Mouse (Mus musculus) neural tube, embryonic 14.5 days (tissue): ENCODE measurements around the gene Impdh2. TPM values are rescaled to one million over a fixed set of nuclear protein-coding genes. Genes with fewer than 3 reads are reported as not detected.

Experiments
- ATAC-seq: fragments of 200-750 bp; cut with Nextera tagmentation; 2 replicates; pipeline ENCODE4 v1.8.0; 2017; ENCODE audit warnings: low read depth, mild to moderate bottlenecking, moderate TSS enrichment, moderate library complexity
- H3K27ac ChIP-seq: fragments of 300-500 bp; sonication (generic); 2 replicates; pipeline ENCODE4 v1.5.1; 2014; ENCODE audit warnings: low read depth, mild to moderate bottlenecking, control low read depth, low read length, moderate library complexity, mixed read lengths
- H3K27me3 ChIP-seq: fragments of 300-500 bp; sonication (generic); 2 replicates; pipeline ENCODE4 v1.6.1; 2014; ENCODE audit warnings: low read length; ENCODE audit not compliant: control insufficient read depth, insufficient read depth
- H3K36me3 ChIP-seq: fragments of 300-500 bp; sonication (generic); 2 replicates; pipeline ENCODE4 v1.6.1; 2014; ENCODE audit warnings: low read length, mixed read lengths; ENCODE audit not compliant: control insufficient read depth, insufficient read depth
- H3K4me1 ChIP-seq: fragments of 300-500 bp; sonication (generic); 2 replicates; pipeline ENCODE4 v1.6.1; 2014; ENCODE audit warnings: low read length; ENCODE audit not compliant: control insufficient read depth, insufficient read depth
- H3K4me2 ChIP-seq: fragments of 300-500 bp; sonication (generic); 2 replicates; pipeline ENCODE4 v1.6.1; 2014; ENCODE audit warnings: mild to moderate bottlenecking, low read depth, low read length, control low read depth
- H3K4me3 ChIP-seq: fragments of 300-500 bp; sonication (generic); 2 replicates; pipeline ENCODE4 v1.5.1; 2014; ENCODE audit warnings: low read depth, low read length, control low read depth, mixed read lengths
- H3K9ac ChIP-seq: fragments of 300-500 bp; sonication (generic); replicated peaks from 2 replicates; pipeline ENCODE4 v1.6.1; 2014; ENCODE audit warnings: low read depth, mild to moderate bottlenecking, control low read depth, low read length, mixed read lengths
- H3K9me3 ChIP-seq: fragments of 300-500 bp; sonication (generic); 2 replicates; pipeline ENCODE4 v1.6.1; 2016; ENCODE audit warnings: low read length; ENCODE audit not compliant: control insufficient read depth
- WGBS: fragments of 180-500 bp; shearing (Covaris S2); extraction: QIAGEN DNeasy Blood & Tissue Kit; methylation state at CpG from one replicate; pipeline ENCODE4 v1.1.7; 2014; 5-methylcytosine and 5-hydroxymethylcytosine counted together
- polyA plus RNA-seq: library from polyadenylated mRNA; unstranded; fragments of >200 nt; fragmentation: Nextera tagmentation; extraction: Ambion mirVana; gene quantifications from 2 replicates; pipeline ENCODE4 v1.2.1, GENCODE M21; 2014

Gene Impdh2
- polyA plus RNA-seq, 1 experiment from 2014 or later = 105 TPM

DNA sequence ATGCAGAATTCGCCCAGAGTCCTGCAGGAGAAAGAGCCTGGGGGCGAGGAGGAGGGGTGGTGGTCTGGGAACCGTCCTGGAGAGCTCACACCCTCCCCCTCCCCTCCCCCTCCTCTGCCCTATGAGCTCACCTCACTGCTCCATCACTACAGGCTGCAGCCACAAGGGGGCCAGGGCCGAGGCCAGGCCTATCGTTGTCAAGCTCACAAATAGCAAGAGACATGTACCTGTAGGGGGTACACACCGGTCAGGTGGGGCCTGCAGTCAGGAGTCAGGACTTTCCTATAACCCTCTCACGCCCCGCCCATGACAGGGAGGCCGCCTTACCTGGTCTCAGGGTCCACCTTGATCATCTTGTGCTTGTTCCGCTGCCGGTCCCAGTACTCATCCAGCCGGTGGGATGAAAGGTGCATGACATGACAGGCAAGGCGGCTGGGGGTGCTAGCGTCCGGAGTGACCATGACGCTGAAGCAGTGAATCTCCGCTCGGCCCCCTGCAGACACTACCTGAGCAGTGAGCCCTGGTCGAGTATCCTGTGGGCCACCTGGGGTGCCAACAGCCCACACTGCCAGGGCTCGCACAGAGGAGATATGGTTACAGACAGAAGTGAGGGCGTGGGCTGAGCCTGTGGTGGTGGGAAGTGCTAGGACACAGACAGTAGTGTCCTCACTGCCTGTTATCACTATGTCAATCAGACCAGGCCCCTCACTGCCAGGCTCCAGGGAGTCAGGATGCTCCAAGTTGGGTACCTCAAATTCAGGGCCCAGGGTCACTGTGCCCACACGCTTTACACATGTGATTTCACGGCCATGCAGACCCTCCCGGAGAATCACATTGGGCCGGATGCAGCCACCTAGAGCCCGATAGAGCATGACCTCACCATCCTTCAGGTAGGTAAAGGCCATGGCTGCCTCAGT is 13.9 kb downstream of the Impdh2 start:
- Histone ChIP-seq H3K4me3 (no peak overlapping the region), H3K36me3 (peaks cover 45% of the 10 kb centered on the region), H3K9me3 (no peaks in the 10 kb centered on the region), H3K4me2 (no peak overlapping the region), H3K4me1 (peaks cover 47% of the 10 kb centered on the region), H3K9ac (no peak overlapping the region; the same call in 1 of the 2 replicates), H3K27me3 (no peaks in the 10 kb centered on the region), H3K27ac (no peak overlapping the region)
- no peak for ATAC-seq
- WGBS = 58% methylated on average over 25 of the region's 26 CpGs

DNA sequence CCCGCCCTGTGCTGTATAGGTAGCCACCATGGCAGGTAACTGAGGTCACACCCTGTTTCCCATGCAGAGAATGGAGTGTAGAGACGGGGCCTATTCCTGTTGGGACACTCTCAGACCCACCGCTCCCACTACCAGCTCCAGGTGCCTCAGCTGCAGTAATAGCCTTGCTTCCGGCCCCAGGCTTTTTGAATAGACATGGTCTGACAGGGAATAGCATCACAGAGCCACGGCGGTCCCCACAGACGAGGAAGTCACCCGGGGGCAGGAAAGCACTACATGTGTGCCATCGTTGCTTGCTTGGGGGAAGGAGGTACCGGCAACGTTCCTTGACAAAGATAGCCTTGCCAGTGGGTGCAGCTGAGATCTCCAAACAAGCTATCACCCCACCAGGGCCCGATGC is 14.8 kb downstream of the Impdh2 start:
- 82% methylated on average over 12 of the region's 12 CpGs for WGBS
- Histone ChIP-seq H3K27me3 (no peaks in the 10 kb centered on the region), H3K4me1 (peaks cover 53% of the 10 kb centered on the region), H3K9me3 (no peaks in the 10 kb centered on the region), H3K27ac (no peak overlapping the region), H3K4me3 (no peak overlapping the region), H3K9ac (no peak overlapping the region), H3K4me2 (peak overlapping the region; percentile 23; the same call in 1 of the 2 replicates), H3K36me3 (peaks cover 45% of the 10 kb centered on the region)
- ATAC-seq = no peak

DNA sequence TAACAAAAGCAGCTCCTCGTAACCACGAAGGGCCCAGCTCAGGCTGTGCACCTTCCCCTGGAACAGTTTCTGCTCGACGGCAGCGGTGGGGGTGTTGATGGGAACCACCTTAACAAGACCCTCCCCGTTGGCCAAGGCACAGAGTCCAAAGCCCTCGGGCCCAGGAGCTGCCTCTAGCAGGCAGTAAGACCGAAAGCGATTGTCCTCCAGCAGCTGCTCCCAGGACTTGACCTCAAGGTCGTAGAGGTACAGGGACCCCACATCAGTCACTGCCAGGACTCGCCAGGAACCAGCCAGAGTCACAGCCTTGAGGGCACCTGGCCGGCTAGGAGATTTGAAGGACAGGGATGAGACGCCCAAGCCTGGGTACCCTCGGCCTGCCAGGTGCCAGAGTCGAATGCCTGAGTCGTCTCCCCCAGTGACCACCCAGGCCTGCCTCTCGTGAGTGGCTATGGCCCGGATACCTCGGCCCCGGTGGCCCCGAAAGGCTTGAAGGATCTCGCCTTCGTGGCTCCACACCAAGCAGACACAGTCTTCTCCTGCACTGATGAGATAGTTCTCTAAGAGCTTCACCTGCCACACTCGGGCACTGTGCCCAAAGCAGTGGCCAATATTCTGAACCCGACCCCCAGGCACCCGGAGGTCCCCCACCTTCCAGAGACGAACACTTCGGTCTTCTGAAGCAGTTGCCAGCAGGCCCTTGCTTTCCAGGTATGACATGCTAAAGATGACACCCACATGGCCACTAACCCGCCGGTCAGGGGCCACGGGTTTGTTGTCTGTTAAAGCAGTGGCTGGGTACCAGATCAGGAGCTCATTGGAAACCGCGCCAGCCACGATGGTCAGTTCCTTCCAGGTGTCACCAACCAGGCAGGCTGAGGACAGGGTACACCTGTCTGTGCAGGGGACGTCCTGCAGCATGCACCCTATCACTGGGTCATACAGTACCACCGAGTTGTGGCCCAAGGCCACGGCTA is 15.5 kb downstream of the Impdh2 start:
- H3K27me3 ChIP-seq = no peaks in the 10 kb centered on the region
- no peak overlapping the region for H3K27ac ChIP-seq
- peak overlapping the region; percentile 87 for H3K4me2 ChIP-seq
- peaks cover 48% of the 10 kb centered on the region for H3K4me1 ChIP-seq
- H3K9ac ChIP-seq = no peak overlapping the region
- WGBS = 89% methylated on average over 37 of the region's 37 CpGs
- H3K9me3 ChIP-seq = no peaks in the 10 kb centered on the region
- no peak for ATAC-seq
- H3K36me3 ChIP-seq = peaks cover 45% of the 10 kb centered on the region
- no peak overlapping the region for H3K4me3 ChIP-seq

DNA sequence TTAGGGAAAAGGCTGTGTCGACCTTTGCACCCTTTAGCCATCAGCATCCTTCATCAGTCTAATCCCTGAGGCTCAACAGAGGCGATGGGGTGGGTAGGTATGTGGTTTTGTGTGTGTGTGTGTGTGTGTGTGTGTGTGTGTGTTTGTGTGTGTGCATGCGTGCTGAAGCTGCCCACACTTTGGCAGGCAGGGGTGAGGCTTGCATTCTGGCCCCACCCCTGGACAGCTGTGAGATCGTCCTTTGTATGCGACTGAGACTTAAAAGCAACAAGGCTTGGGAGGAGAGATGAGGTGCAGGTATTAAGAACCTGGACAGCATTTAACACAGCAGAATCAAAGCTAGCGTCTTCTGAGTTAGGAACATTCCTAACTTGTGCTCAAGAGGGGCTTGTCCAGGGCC is 16.9 kb downstream of the Impdh2 start:
- H3K4me2 ChIP-seq = peak overlapping the region; percentile 87
- no peak for ATAC-seq
- H3K9ac ChIP-seq = peak overlapping the region; percentile 97; the same call in 1 of the 2 replicates
- H3K27ac ChIP-seq = no peak overlapping the region
- H3K27me3 ChIP-seq = no peaks in the 10 kb centered on the region
- H3K36me3 ChIP-seq = peaks cover 37% of the 10 kb centered on the region
- peaks cover 46% of the 10 kb centered on the region for H3K4me1 ChIP-seq
- 58% methylated on average over 6 of the region's 6 CpGs for WGBS
- no peaks in the 10 kb centered on the region for H3K9me3 ChIP-seq
- peak overlapping the region; percentile 57 for H3K4me3 ChIP-seq

DNA sequence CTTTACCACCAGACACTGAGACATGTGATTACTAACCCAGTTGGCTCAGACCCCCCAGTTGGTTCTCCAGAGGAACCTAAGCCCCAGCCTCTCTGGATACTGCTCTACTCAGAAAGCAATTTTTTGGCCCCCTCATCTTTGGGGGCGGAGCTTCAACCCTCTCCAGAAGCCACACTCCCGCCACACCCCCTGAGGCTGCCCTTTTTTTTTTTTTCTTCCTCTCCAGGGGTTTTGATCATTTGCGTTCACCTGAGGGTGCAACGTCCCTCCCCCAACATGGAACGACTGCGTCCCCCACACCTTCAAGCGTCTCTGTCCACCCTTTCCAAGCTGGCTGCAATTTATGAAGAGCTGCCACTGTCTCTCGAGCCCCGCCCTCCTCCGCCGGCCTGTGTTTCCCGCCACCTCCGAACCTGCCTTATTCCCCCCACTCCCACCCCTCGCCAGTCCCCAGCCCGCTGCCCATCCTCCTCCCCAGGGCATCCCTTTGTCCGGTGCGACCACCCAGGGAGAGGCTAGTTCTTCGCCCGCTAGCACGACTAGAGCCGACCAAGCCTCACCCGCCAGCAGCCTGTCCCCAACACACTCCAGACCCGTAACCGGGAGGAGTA is 18.0 kb downstream of the Impdh2 start:
- H3K27me3 ChIP-seq = no peaks in the 10 kb centered on the region
- H3K9me3 ChIP-seq = no peaks in the 10 kb centered on the region
- peak; percentile 3; the same call in 1 of the 2 replicates for ATAC-seq
- peaks cover 30% of the 10 kb centered on the region for H3K36me3 ChIP-seq
- peak overlapping the region; percentile 57 for H3K4me3 ChIP-seq
- H3K9ac ChIP-seq = peak overlapping the region; percentile 97
- peaks cover 46% of the 10 kb centered on the region for H3K4me1 ChIP-seq
- 1% methylated on average over 23 of the region's 24 CpGs for WGBS
- peak overlapping the region; percentile 96 for H3K27ac ChIP-seq
- peak overlapping the region; percentile 87 for H3K4me2 ChIP-seq

DNA sequence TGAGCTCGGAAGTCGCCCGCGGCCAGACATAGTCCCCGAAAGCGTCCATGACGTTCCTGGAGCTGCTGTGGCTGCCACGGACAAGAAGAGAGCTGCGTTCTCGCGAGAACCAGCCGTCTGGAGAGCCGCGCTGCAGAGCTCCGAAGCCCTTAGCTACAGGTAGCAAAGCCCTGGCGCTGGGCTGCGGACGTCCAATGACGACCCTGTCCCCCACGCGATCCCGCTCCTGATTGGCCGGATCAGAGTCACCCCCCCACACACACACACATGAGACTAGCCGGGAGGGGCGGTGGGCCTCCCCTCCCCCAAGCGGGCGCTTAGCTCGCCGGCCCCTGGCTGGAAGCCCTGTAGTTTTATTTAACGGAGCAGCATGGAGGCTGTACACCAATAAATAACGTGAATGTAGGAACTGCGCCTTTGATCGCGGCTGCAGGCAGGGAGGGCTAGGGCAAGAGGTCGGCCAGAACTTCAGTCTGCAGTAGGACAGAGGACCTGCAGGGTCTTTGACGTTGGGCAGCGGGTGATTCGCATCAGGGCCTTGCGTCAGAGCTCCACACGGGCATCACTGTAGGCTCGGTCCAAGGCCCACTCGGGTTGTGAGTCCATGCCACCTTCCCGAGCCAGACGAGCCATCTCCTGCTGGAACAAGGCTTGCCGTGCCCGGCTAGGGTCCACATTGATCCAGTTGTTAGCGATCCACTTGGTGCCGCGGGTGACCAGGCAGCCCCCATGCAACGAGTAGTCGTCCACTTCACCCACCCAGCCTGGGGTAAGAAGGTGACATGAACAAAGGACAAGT is 18.7 kb downstream of the Impdh2 start, which contains the start of gene Wdr6:
Wdr6 (minus strand) TSS at position 195 of the 799 bp plus-strand sequence.
- peaks cover 46% of the 10 kb centered on the region for H3K4me1 ChIP-seq
- no peaks in the 10 kb centered on the region for H3K9me3 ChIP-seq
- H3K4me2 ChIP-seq = peak within 1 kb of the TSS; percentile 87
- H3K27ac ChIP-seq = peak within 1 kb of the TSS; percentile 96
- H3K9ac ChIP-seq = peak within 1 kb of the TSS; percentile 97
- ATAC-seq = peak; percentile 97
- peaks cover 23% of the 10 kb centered on the region for H3K36me3 ChIP-seq
- H3K4me3 ChIP-seq = peak within 1 kb of the TSS; percentile 57
- WGBS = 3% methylated on average over 51 of the region's 51 CpGs
- H3K27me3 ChIP-seq = no peaks in the 10 kb centered on the region

DNA sequence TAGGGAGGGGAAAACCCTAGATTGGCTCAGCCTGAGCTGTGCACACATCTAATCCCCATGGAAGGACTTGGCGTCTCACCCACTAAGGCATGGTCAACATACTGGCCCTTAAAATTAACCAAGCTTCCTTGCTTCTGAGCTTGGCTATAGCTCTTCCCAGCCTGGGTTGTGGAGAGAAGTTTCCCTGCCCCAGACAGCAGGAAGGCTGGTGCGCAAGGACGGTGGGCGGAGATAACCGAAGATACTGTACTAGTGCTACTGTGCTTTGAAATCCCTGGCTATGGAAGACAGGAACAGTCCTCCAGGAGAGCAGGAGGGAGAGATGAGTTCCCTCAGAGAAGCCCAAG is 19.2 kb downstream of the Impdh2 start:
- Histone ChIP-seq H3K27me3 (no peaks in the 10 kb centered on the region), H3K9me3 (no peaks in the 10 kb centered on the region), H3K9ac (no peak overlapping the region; the same call in 1 of the 2 replicates), H3K4me1 (peaks cover 41% of the 10 kb centered on the region), H3K4me2 (peak overlapping the region; percentile 87), H3K27ac (peak overlapping the region; percentile 96), H3K4me3 (peak overlapping the region; percentile 57; the same call in 1 of the 2 replicates), H3K36me3 (peaks cover 21% of the 10 kb centered on the region)
- 73% methylated on average over 5 of the region's 5 CpGs for WGBS
- ATAC-seq = no peak
